Mouse (Mus musculus): Measurements from ENCODE around the gene Rgs7. TPM values are rescaled to one million over a fixed set of nuclear protein-coding genes. Genes with fewer than 3 reads are reported as not detected.

Gene Rgs7
- polyA plus RNA-seq, 1 experiment from 2014 or later: 0.52 TPM

- Histone ChIP-seq H3K27me3 (no peaks in the 10 kb centered on the region), H3K27ac (no peak overlapping the region), H3K4me2 (replicated peaks) (no peak overlapping the region), H3K9ac (no peak overlapping the region), H3K4me1 (no peaks in the 10 kb centered on the region), H3K4me3 (no peak overlapping the region), H3K9me3 (no peaks in the 10 kb centered on the region), H3K36me3 (no peaks in the 10 kb centered on the region)
- ATAC-seq (ENCODE audit: low FRiP score, low read depth): no peak
- 77% methylated on average over 1 of the region's 1 CpGs for WGBS
These were observed 146.1 kb downstream of the Rgs7 start for GRCm38 (mm10) chr1:175346162-175346561.

- H3K4me2 ChIP-seq (replicated peaks): no peak overlapping the region
- 74% methylated on average over 4 of the region's 4 CpGs for WGBS
- H3K36me3 ChIP-seq: no peaks in the 10 kb centered on the region
- no peaks in the 10 kb centered on the region for H3K27me3 ChIP-seq
- H3K9ac ChIP-seq: no peak overlapping the region
- ATAC-seq (ENCODE audit: low FRiP score, low read depth): no peak
- H3K4me1 ChIP-seq: no peaks in the 10 kb centered on the region
- no peak overlapping the region for H3K4me3 ChIP-seq
- H3K9me3 ChIP-seq: no peaks in the 10 kb centered on the region
- H3K27ac ChIP-seq: no peak overlapping the region
These were observed 156.1 kb downstream of the Rgs7 start for GRCm38 (mm10) chr1:175336191-175336590.

- Histone ChIP-seq H3K36me3 (no peaks in the 10 kb centered on the region), H3K27ac (no peak overlapping the region), H3K9me3 (no peaks in the 10 kb centered on the region), H3K9ac (no peak overlapping the region), H3K4me1 (no peaks in the 10 kb centered on the region), H3K4me3 (no peak overlapping the region), H3K4me2 (replicated peaks) (no peak overlapping the region), H3K27me3 (no peaks in the 10 kb centered on the region)
- WGBS: 81% methylated on average over 9 of the region's 9 CpGs
- no peak for ATAC-seq (ENCODE audit: low FRiP score, low read depth)
These were observed 159.1 kb downstream of the Rgs7 start for GRCm38 (mm10) chr1:175333041-175333854.

- Histone ChIP-seq H3K4me3 (no peak overlapping the region), H3K4me2 (replicated peaks) (no peak overlapping the region), H3K36me3 (no peaks in the 10 kb centered on the region), H3K27ac (no peak overlapping the region), H3K9me3 (no peaks in the 10 kb centered on the region), H3K27me3 (no peaks in the 10 kb centered on the region), H3K4me1 (no peaks in the 10 kb centered on the region), H3K9ac (no peak overlapping the region)
- WGBS: 79% methylated on average over 3 of the region's 3 CpGs
- no peak for ATAC-seq (ENCODE audit: low FRiP score, low read depth)
These were observed 162.3 kb downstream of the Rgs7 start for GRCm38 (mm10) chr1:175329934-175330471.

- Histone ChIP-seq H3K36me3 (no peaks in the 10 kb centered on the region), H3K4me2 (replicated peaks) (no peak overlapping the region), H3K9ac (no peak overlapping the region), H3K4me3 (no peak overlapping the region), H3K27ac (no peak overlapping the region), H3K4me1 (no peaks in the 10 kb centered on the region), H3K9me3 (no peaks in the 10 kb centered on the region), H3K27me3 (no peaks in the 10 kb centered on the region)
- no peak for ATAC-seq (ENCODE audit: low FRiP score, low read depth)
These were observed 169.5 kb downstream of the Rgs7 start for GRCm38 (mm10) chr1:175322781-175323180.

- no peaks in the 10 kb centered on the region for H3K9me3 ChIP-seq
- no peaks in the 10 kb centered on the region for H3K4me1 ChIP-seq
- no peak overlapping the region for H3K4me2 ChIP-seq (replicated peaks)
- no peaks in the 10 kb centered on the region for H3K27me3 ChIP-seq
- no peak overlapping the region for H3K4me3 ChIP-seq
- 75% methylated on average over 9 of the region's 9 CpGs for WGBS
- ATAC-seq (ENCODE audit: low FRiP score, low read depth): no peak
- H3K36me3 ChIP-seq: no peaks in the 10 kb centered on the region
- H3K9ac ChIP-seq: no peak overlapping the region
- no peak overlapping the region for H3K27ac ChIP-seq
These were observed 173.1 kb downstream of the Rgs7 start for GRCm38 (mm10) chr1:175319205-175319604.

GRCm38 (mm10) chr1:175317264-175317663 lies 175.0 kb downstream of the Rgs7 start:
- H3K4me2 ChIP-seq (replicated peaks): no peak overlapping the region
- no peaks in the 10 kb centered on the region for H3K27me3 ChIP-seq
- no peak for ATAC-seq (ENCODE audit: low FRiP score, low read depth)
- no peak overlapping the region for H3K27ac ChIP-seq
- H3K36me3 ChIP-seq: no peaks in the 10 kb centered on the region
- H3K4me3 ChIP-seq: no peak overlapping the region
- no peaks in the 10 kb centered on the region for H3K9me3 ChIP-seq
- 13% methylated on average over 1 of the region's 1 CpGs for WGBS
- no peak overlapping the region for H3K9ac ChIP-seq
- H3K4me1 ChIP-seq: no peaks in the 10 kb centered on the region

GRCm38 (mm10) chr1:175307604-175308003 lies 184.7 kb downstream of the Rgs7 start:
- no peak overlapping the region for H3K4me2 ChIP-seq (replicated peaks)
- no peak overlapping the region for H3K9ac ChIP-seq
- H3K27me3 ChIP-seq: no peaks in the 10 kb centered on the region
- WGBS: 76% methylated on average over 3 of the region's 3 CpGs
- ATAC-seq (ENCODE audit: low FRiP score, low read depth): no peak
- H3K27ac ChIP-seq: no peak overlapping the region
- no peaks in the 10 kb centered on the region for H3K4me1 ChIP-seq
- H3K9me3 ChIP-seq: no peaks in the 10 kb centered on the region
- no peak overlapping the region for H3K4me3 ChIP-seq
- no peaks in the 10 kb centered on the region for H3K36me3 ChIP-seq

GRCm38 (mm10) chr1:175300895-175301294 lies 191.4 kb downstream of the Rgs7 start:
- H3K27me3 ChIP-seq: no peaks in the 10 kb centered on the region
- ATAC-seq (ENCODE audit: low FRiP score, low read depth): no peak
- 82% methylated on average over 1 of the region's 1 CpGs for WGBS

GRCm38 (mm10) chr1:175300404-175300803 lies 191.9 kb downstream of the Rgs7 start:
- Histone ChIP-seq H3K27me3 (no peaks in the 10 kb centered on the region), H3K4me2 (replicated peaks) (no peak overlapping the region), H3K27ac (no peak overlapping the region), H3K4me1 (no peaks in the 10 kb centered on the region), H3K9ac (no peak overlapping the region), H3K9me3 (no peaks in the 10 kb centered on the region), H3K4me3 (no peak overlapping the region), H3K36me3 (no peaks in the 10 kb centered on the region)
- peak; percentile 48; the same call in 1 of the 2 replicates for ATAC-seq (ENCODE audit: low FRiP score, low read depth)
- WGBS: 53% methylated on average over 3 of the region's 3 CpGs

More at GRCm38 (mm10) chr1:175300895-175301294, 191.4 kb downstream of the Rgs7 start:
- Histone ChIP-seq H3K36me3 (no peaks in the 10 kb centered on the region), H3K4me3 (no peak overlapping the region), H3K4me2 (replicated peaks) (no peak overlapping the region), H3K4me1 (no peaks in the 10 kb centered on the region), H3K9me3 (no peaks in the 10 kb centered on the region), H3K27ac (no peak overlapping the region), H3K9ac (no peak overlapping the region)

- peak; percentile 11; the same call in 1 of the 2 replicates for ATAC-seq (ENCODE audit: low FRiP score, low read depth)
- 88% methylated on average over 2 of the region's 2 CpGs for WGBS
These were observed 192.5 kb downstream of the Rgs7 start for GRCm38 (mm10) chr1:175299603-175300397.

GRCm38 (mm10) chr1:175296906-175297305 lies 195.4 kb downstream of the Rgs7 start:
- Histone ChIP-seq H3K9ac (no peak overlapping the region), H3K4me1 (no peaks in the 10 kb centered on the region), H3K27ac (no peak overlapping the region), H3K4me3 (no peak overlapping the region), H3K36me3 (no peaks in the 10 kb centered on the region), H3K4me2 (replicated peaks) (no peak overlapping the region), H3K9me3 (no peaks in the 10 kb centered on the region), H3K27me3 (no peaks in the 10 kb centered on the region)
- ATAC-seq (ENCODE audit: low FRiP score, low read depth): no peak
- 88% methylated on average over 1 of the region's 1 CpGs for WGBS

More at GRCm38 (mm10) chr1:175299603-175300397, 192.5 kb downstream of the Rgs7 start:
- Histone ChIP-seq H3K4me1 (no peaks in the 10 kb centered on the region), H3K9me3 (no peaks in the 10 kb centered on the region), H3K27me3 (no peaks in the 10 kb centered on the region), H3K4me3 (no peak overlapping the region), H3K4me2 (replicated peaks) (no peak overlapping the region), H3K9ac (no peak overlapping the region), H3K27ac (no peak overlapping the region), H3K36me3 (no peaks in the 10 kb centered on the region)
